Mouse (Mus musculus): ENCODE measurements at regions not wholly inside any gene's neighbourhood (a gene's known extent, or its start where the extent isn't known, plus 50 kb on each side); places are given as distances from the start of the nearest gene placed in this dataset.
A peak's percentile ranks its signal among the peaks of the same experiment; 100 is the strongest.

DNA sequence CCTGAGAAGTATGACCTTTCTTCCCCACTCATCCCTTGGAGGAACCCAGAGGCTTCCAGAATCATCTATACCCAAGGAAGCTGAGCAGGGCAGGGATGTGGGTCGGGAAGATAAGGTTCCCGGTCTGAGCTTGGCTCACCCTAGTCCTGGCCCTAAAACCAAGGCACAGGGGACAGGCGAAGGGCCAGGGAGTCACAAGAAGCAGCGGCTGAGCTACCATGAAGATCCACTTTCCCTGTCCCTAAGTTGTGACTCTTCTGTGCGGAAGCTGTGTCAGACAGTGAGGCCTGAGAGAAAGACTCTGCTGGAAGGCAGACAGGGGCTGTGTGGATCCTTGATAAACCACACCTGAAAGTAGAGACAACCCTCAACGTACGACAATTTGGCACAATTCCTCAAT lies 64.1 kb upstream of the Runx3 start:
- no peak overlapping the region for H3K27ac ChIP-seq (replicated peaks)
- H3K9me3 ChIP-seq: 0 out of 2 replicates have a peak, but pooled peaks cover 5% of the 10 kb centered on the region
- H3K4me3 ChIP-seq: no peak overlapping the region
- no peak overlapping the region for H3K4me2 ChIP-seq
- WGBS: 87% methylated on average over 7 of the region's 7 CpGs
- no peak for ATAC-seq (ENCODE audit: extremely low read depth, insufficient number of reproducible peaks, low FRiP score, low TSS enrichment)
- peaks cover 6% of the 10 kb centered on the region; the same call in 1 of the 2 replicates for H3K4me1 ChIP-seq
- no peaks in the 10 kb centered on the region for H3K36me3 ChIP-seq
- peaks cover 6% of the 10 kb centered on the region; the same call in 1 of the 2 replicates for H3K27me3 ChIP-seq (replicated peaks)
- H3K9ac ChIP-seq: no peak overlapping the region

DNA sequence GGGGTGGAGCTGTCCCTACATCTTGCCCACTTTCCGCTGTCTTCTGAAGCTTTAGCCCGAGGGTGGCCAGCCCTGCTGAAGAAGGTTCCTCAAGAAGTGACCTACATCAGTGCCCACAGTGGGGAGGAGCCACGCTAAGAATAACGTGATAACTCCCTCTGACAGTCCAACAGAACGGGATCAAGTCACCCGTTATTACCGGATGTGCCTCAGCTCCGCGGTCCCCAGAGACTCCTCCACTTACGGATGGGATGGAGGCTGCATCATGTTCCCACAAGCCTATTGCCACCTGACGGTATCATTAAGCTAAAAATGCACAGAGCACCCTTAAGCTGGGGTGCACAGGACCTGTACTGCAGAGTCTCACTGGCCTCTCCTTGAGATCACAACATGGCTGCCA lies 63.2 kb upstream of the Runx3 start:
- H3K9ac ChIP-seq: no peak overlapping the region
- no peak overlapping the region for H3K27ac ChIP-seq (replicated peaks)
- H3K4me2 ChIP-seq: no peak overlapping the region
- WGBS: 75% methylated on average over 11 of the region's 11 CpGs
- 0 out of 2 replicates have a peak, but pooled peaks cover 5% of the 10 kb centered on the region for H3K9me3 ChIP-seq
- ATAC-seq (ENCODE audit: extremely low read depth, insufficient number of reproducible peaks, low FRiP score, low TSS enrichment): no peak
- peaks cover 6% of the 10 kb centered on the region; the same call in 1 of the 2 replicates for H3K27me3 ChIP-seq (replicated peaks)
- H3K36me3 ChIP-seq: no peaks in the 10 kb centered on the region
- no peak overlapping the region for H3K4me3 ChIP-seq
- H3K4me1 ChIP-seq: peaks cover 7% of the 10 kb centered on the region; the same call in 1 of the 2 replicates

DNA sequence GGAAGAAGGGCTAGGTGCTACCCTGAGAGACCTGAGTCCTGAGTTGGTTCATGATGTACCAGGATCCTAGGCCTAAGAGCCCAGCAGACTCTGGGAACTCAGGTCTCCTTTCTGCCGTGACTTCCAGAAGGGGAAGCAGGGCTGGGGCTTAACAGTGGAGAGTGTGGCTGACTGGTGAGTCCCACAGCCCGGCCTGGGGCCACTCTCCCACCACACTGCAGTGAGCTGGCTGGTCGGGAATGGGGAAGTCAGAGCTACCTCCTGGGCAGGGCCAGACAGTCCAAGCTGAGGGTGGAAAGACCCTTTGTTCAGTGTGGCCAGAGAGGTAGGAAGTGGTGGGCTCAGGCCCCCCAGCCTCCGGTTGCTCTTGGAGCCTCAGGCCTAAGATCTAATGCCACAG lies 61.6 kb upstream of the Runx3 start:
- Histone ChIP-seq H3K9ac (no peak overlapping the region), H3K4me3 (no peak overlapping the region), H3K4me2 (no peak overlapping the region), H3K9me3 (no peaks in the 10 kb centered on the region), H3K36me3 (no peaks in the 10 kb centered on the region), H3K27ac (replicated peaks) (no peak overlapping the region), H3K4me1 (peaks cover 7% of the 10 kb centered on the region; the same call in 1 of the 2 replicates), H3K27me3 (replicated peaks) (peaks cover 6% of the 10 kb centered on the region; the same call in 1 of the 2 replicates)
- ATAC-seq (ENCODE audit: extremely low read depth, insufficient number of reproducible peaks, low FRiP score, low TSS enrichment): no peak
- WGBS: 65% methylated on average over 4 of the region's 4 CpGs

DNA sequence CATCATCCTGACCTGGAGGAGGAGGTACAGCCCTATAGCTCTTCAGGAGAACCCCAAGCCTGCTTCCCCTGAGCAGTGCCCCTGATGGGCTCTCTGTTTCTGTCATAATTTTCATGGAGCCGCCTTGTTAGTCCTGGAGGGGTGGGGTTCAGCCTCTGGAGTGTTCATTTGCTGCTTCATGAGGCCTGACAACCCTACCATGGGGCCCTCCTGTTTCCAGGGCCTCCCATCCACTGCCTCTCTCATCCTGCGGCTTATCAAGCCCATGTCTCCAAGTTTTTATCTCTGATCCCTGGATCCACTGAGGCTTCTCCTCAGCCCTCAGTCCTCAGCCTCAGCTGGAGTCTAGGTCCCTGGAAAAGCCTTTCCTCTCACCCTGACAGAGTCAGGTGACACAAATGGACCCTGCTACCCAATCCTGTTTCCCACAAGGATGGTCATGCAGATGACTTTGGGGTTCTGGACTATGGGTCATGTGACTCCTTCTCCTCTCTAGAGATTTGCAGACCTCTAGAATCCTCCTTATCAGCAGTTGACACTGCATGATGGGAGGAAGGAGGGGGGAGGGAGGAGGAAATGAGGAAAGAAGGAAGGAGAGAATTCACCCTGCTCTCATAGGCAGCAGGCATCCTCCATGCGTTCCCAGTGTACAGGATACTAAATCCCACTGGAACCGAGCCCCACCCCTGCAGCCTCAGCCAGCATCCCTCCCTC lies 59.3 kb upstream of the Runx3 start:
- Histone ChIP-seq H3K27me3 (replicated peaks) (peaks cover 11% of the 10 kb centered on the region; the same call in 1 of the 2 replicates), H3K9ac (no peak overlapping the region), H3K4me1 (peaks cover 7% of the 10 kb centered on the region), H3K9me3 (no peaks in the 10 kb centered on the region), H3K4me2 (no peak overlapping the region), H3K4me3 (no peak overlapping the region), H3K36me3 (no peaks in the 10 kb centered on the region), H3K27ac (replicated peaks) (no peak overlapping the region)
- ATAC-seq (ENCODE audit: extremely low read depth, insufficient number of reproducible peaks, low FRiP score, low TSS enrichment): no peak
- 39% methylated on average over 4 of the region's 4 CpGs for WGBS

DNA sequence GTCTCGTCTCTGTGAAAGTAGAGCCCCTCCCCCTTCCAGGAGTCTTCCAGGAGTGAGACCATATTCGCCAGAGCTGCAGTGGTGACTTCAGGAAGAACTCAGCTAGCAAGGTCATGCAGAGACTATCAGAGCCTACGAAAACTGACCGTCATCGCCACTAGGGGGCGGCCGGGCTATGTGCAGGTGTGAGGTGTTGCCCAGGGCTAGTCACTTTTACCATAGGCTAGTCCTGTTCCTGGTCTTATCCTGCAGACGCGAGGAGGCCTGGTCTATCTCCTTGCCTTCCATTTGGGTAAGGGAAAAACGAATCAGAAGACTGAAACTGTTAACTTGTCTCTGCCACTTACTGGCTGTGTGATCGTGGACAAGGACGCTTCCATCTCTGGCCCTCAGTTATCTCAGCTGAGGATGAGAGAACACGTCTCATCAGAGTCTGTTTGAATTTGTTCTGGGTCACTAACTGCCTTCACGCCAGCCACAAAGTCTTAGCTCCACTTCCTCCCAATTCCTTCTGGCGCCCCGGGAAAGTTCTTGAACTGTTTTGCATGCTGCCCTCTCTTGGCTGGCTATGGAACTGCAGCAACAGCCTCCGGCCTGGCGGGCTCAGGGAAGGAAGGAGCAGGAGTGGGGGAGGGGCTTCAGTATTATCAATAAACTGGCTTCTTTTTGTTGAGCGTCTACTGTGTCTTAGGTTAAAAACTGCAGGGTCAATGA lies 53.5 kb upstream of the Runx3 start:
- Histone ChIP-seq H3K9me3 (no peaks in the 10 kb centered on the region), H3K4me2 (peak overlapping the region; percentile 61), H3K4me1 (peaks cover 11% of the 10 kb centered on the region), H3K36me3 (no peaks in the 10 kb centered on the region), H3K4me3 (peak overlapping the region; percentile 28), H3K27ac (replicated peaks) (no peak overlapping the region), H3K27me3 (replicated peaks) (peaks cover 29% of the 10 kb centered on the region), H3K9ac (peak overlapping the region; percentile 37; the same call in 1 of the 2 replicates)
- no peak for ATAC-seq (ENCODE audit: extremely low read depth, insufficient number of reproducible peaks, low FRiP score, low TSS enrichment)
- WGBS: 6% methylated on average over 19 of the region's 19 CpGs

DNA sequence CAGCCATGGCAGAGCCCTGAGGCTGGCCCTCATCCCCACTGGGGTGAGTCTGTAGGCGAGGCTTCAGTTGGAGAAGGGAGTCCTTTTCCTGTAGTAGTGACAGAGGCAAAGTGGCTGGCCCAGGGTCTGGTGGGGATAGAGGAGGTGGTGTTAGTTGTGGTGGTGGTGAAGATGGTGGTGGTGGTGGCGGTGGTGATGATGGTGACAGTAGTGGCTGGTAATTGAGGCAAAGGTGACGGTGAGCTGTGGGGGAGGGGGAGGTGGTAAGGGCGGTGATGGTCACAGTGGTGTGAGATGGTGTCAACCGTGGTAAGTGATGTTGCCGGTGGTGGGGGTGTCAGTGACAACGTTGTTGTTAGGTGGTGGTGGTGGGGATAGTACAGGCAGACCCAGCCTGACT lies 52.6 kb upstream of the Runx3 start:
- H3K27me3 ChIP-seq (replicated peaks): peaks cover 29% of the 10 kb centered on the region
- WGBS: 69% methylated on average over 7 of the region's 7 CpGs
- ATAC-seq (ENCODE audit: extremely low read depth, insufficient number of reproducible peaks, low FRiP score, low TSS enrichment): no peak
- peaks cover 14% of the 10 kb centered on the region for H3K4me1 ChIP-seq
- no peak overlapping the region for H3K9ac ChIP-seq
- H3K27ac ChIP-seq (replicated peaks): no peak overlapping the region
- H3K4me2 ChIP-seq: no peak overlapping the region
- no peaks in the 10 kb centered on the region for H3K36me3 ChIP-seq
- H3K4me3 ChIP-seq: no peak overlapping the region
- no peaks in the 10 kb centered on the region for H3K9me3 ChIP-seq

DNA sequence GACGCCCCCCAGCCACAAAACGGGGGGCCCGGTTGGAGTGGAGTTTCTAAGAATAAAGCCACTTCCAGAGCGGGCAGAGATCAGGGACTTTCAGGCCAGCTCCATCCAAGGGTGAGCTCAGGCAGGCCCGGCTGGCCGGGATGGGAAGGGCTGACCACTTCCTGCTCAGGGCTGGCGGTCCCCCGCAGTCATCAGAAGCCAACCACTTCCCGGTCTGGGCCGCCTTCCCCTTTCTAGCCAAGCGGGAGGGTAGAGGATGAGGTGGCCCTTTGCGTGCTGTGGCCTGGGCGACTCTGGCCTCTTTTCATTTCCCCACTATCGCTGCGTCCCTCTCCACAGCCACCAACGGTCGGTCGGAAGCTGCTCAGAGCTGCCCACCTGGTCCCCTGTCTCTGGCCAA lies 50.6 kb upstream of the Runx3 start:
- H3K27me3 ChIP-seq (replicated peaks): peaks cover 26% of the 10 kb centered on the region
- no peaks in the 10 kb centered on the region for H3K36me3 ChIP-seq
- WGBS: 57% methylated on average over 18 of the region's 18 CpGs
- H3K4me3 ChIP-seq: no peak overlapping the region
- no peaks in the 10 kb centered on the region for H3K9me3 ChIP-seq
- H3K27ac ChIP-seq (replicated peaks): no peak overlapping the region
- no peak for ATAC-seq (ENCODE audit: extremely low read depth, insufficient number of reproducible peaks, low FRiP score, low TSS enrichment)
- no peak overlapping the region for H3K4me2 ChIP-seq
- H3K4me1 ChIP-seq: peaks cover 17% of the 10 kb centered on the region
- H3K9ac ChIP-seq: no peak overlapping the region
